Mouse (Mus musculus) brain, adult 10 weeks (tissue): Measurements from ENCODE around the gene Xrcc3. TPM values are rescaled to one million over a fixed set of nuclear protein-coding genes. Genes with fewer than 3 reads are reported as not detected.

Experiments used
- polyA plus RNA-seq: library from polyadenylated mRNA; stranded (reverse); fragments of 350-450 nt; fragmentation: Illumina TruSeq; extraction: RNeasy Lipid Tissue Mini Kit (QIAGEN cat#74804); gene quantifications from one replicate; pipeline ENCODE4 v1.2.3, GENCODE M21; 2015; ENCODE audit warnings: low read depth, low replicate concordance

The Xrcc3 gene
- 7.4 TPM for polyA plus RNA-seq

GRCm38 (mm10) chr12:111813766-111814617 lies at the start of gene Xrcc3, which contains the start of gene Zfyve21:
TSS of gene Xrcc3 (minus strand) at chr12:111813873.
TSS of gene Zfyve21 (plus strand) at chr12:111814170.

GRCm38 (mm10) chr12:111758381-111759175 lies 55.1 kb downstream of the Xrcc3 start, which contains the start of gene Klc1:
TSS of gene Klc1 (plus strand) at chr12:111758849.

Other genes starting within 250 kb of the Xrcc3 start
- 65.3 TPM for gene Mark3, start 239.3 kb downstream of the Xrcc3 start, polyA plus RNA-seq
- gene Ckb, start 141.5 kb downstream of the Xrcc3 start, polyA plus RNA-seq: 2,227 TPM
- gene Trmt61a, start 135.8 kb downstream of the Xrcc3 start, polyA plus RNA-seq: 17.8 TPM
- 53.5 TPM for gene Bag5, start 100.6 kb downstream of the Xrcc3 start, polyA plus RNA-seq
- gene Apopt1, start 100.6 kb downstream of the Xrcc3 start, polyA plus RNA-seq: 63.7 TPM
- 594 TPM for gene Klc1, start 55.0 kb downstream of the Xrcc3 start, polyA plus RNA-seq
- gene Zfyve21, start 297 bp upstream of the Xrcc3 start, polyA plus RNA-seq: 27.7 TPM
- gene Ppp1r13b, start 94.2 kb upstream of the Xrcc3 start, polyA plus RNA-seq: 39.0 TPM
- 1,068 TPM for gene Atp5mpl, start 153.1 kb upstream of the Xrcc3 start, polyA plus RNA-seq
- gene Tdrd9, start 157.7 kb upstream of the Xrcc3 start, polyA plus RNA-seq: 0.24 TPM
- gene Rd3l, start 167.4 kb upstream of the Xrcc3 start, polyA plus RNA-seq: 1.5 TPM